Mouse (Mus musculus): Measurements from ENCODE around the gene Kcnj10. TPM values are rescaled to one million over a fixed set of nuclear protein-coding genes. Genes with fewer than 3 reads are reported as not detected.

Kcnj10 gene
- polyA plus RNA-seq, 1 experiment: 17.1 TPM

GRCm38 (mm10) chr1:172409431-172409830, 68.4 kb downstream of the Kcnj10 start:
- WGBS: 17% methylated on average over 5 of the region's 5 CpGs
- H3K4me3 ChIP-seq (ENCODE audit: insufficient read depth, low read depth, low read length): no peak overlapping the region
- H3K27me3 ChIP-seq (replicated peaks; ENCODE audit: control insufficient read depth, insufficient read depth, low read length): no peaks in the 10 kb centered on the region
- no peak overlapping the region for H3K27ac ChIP-seq (ENCODE audit: insufficient read depth, low read depth, low read length)
- TF ChIP-seq CTCF (conservative IDR thresholded peaks at IDR 0.05; ENCODE audit: insufficient read depth, insufficient read length, low read depth, low read length) (no peak), POLR2A (IDR thresholded peaks at IDR 0.05; ENCODE audit: low read depth, low read length) (no peak)
- no peaks in the 10 kb centered on the region for H3K36me3 ChIP-seq (ENCODE audit: control insufficient read depth, insufficient read depth, low read length)
- no peak for DNase-seq
- H3K4me1 ChIP-seq (ENCODE audit: control insufficient read depth, insufficient read depth, low read length): no peaks in the 10 kb centered on the region

- Histone ChIP-seq H3K27me3 (replicated peaks; ENCODE audit: control insufficient read depth, insufficient read depth, low read length) (no peaks in the 10 kb centered on the region), H3K36me3 (ENCODE audit: control insufficient read depth, insufficient read depth, low read length) (no peaks in the 10 kb centered on the region), H3K27ac (ENCODE audit: insufficient read depth, low read depth, low read length) (no peak overlapping the region), H3K4me1 (ENCODE audit: control insufficient read depth, insufficient read depth, low read length) (no peaks in the 10 kb centered on the region), H3K4me3 (ENCODE audit: insufficient read depth, low read depth, low read length) (no peak overlapping the region)
- DNase-seq: peak; percentile 74
- 6% methylated on average over 4 of the region's 4 CpGs for WGBS
- TF ChIP-seq POLR2A (IDR thresholded peaks at IDR 0.05; ENCODE audit: low read depth, low read length): no peak
- peak; percentile 71 for TF ChIP-seq CTCF (conservative IDR thresholded peaks at IDR 0.05; ENCODE audit: insufficient read depth, insufficient read length, low read depth, low read length)
Observed at GRCm38 (mm10) chr1:172410806-172411205, 69.8 kb downstream of the Kcnj10 start.

GRCm38 (mm10) chr1:172412204-172412603, 71.2 kb downstream of the Kcnj10 start:
- H3K36me3 ChIP-seq (ENCODE audit: control insufficient read depth, insufficient read depth, low read length): no peaks in the 10 kb centered on the region
- no peak overlapping the region for H3K27ac ChIP-seq (ENCODE audit: insufficient read depth, low read depth, low read length)
- no peak overlapping the region for H3K4me3 ChIP-seq (ENCODE audit: insufficient read depth, low read depth, low read length)
- 2% methylated on average over 5 of the region's 5 CpGs for WGBS
- no peaks in the 10 kb centered on the region for H3K4me1 ChIP-seq (ENCODE audit: control insufficient read depth, insufficient read depth, low read length)
- DNase-seq: peak; percentile 73
- TF ChIP-seq POLR2A (IDR thresholded peaks at IDR 0.05; ENCODE audit: low read depth, low read length): no peak
- TF ChIP-seq CTCF (conservative IDR thresholded peaks at IDR 0.05; ENCODE audit: insufficient read depth, insufficient read length, low read depth, low read length): peak; percentile 94
- H3K27me3 ChIP-seq (replicated peaks; ENCODE audit: control insufficient read depth, insufficient read depth, low read length): no peaks in the 10 kb centered on the region

- Histone ChIP-seq H3K36me3 (ENCODE audit: control insufficient read depth, insufficient read depth, low read length) (no peaks in the 10 kb centered on the region), H3K4me3 (ENCODE audit: insufficient read depth, low read depth, low read length) (no peak overlapping the region), H3K4me1 (ENCODE audit: control insufficient read depth, insufficient read depth, low read length) (no peaks in the 10 kb centered on the region), H3K27me3 (replicated peaks; ENCODE audit: control insufficient read depth, insufficient read depth, low read length) (no peaks in the 10 kb centered on the region), H3K27ac (ENCODE audit: insufficient read depth, low read depth, low read length) (no peak overlapping the region)
- DNase-seq: peak; percentile 36
- 81% methylated on average over 4 of the region's 4 CpGs for WGBS
- TF ChIP-seq CTCF (conservative IDR thresholded peaks at IDR 0.05; ENCODE audit: insufficient read depth, insufficient read length, low read depth, low read length): no peak
- no peak for TF ChIP-seq POLR2A (IDR thresholded peaks at IDR 0.05; ENCODE audit: low read depth, low read length)
Observed at GRCm38 (mm10) chr1:172413491-172414230, 72.7 kb downstream of the Kcnj10 start.

- no peaks in the 10 kb centered on the region for H3K36me3 ChIP-seq (ENCODE audit: control insufficient read depth, insufficient read depth, low read length)
- no peaks in the 10 kb centered on the region for H3K4me1 ChIP-seq (ENCODE audit: control insufficient read depth, insufficient read depth, low read length)
- no peak overlapping the region for H3K4me3 ChIP-seq (ENCODE audit: insufficient read depth, low read depth, low read length)
- TF ChIP-seq CTCF (conservative IDR thresholded peaks at IDR 0.05; ENCODE audit: insufficient read depth, insufficient read length, low read depth, low read length) (no peak), POLR2A (IDR thresholded peaks at IDR 0.05; ENCODE audit: low read depth, low read length) (no peak)
- H3K27ac ChIP-seq (ENCODE audit: insufficient read depth, low read depth, low read length): no peak overlapping the region
- 86% methylated on average over 6 of the region's 6 CpGs for WGBS
- no peaks in the 10 kb centered on the region for H3K27me3 ChIP-seq (replicated peaks; ENCODE audit: control insufficient read depth, insufficient read depth, low read length)
- DNase-seq: no peak
Observed at GRCm38 (mm10) chr1:172414231-172414585, 73.2 kb downstream of the Kcnj10 start.

GRCm38 (mm10) chr1:172415061-172415460, 74.1 kb downstream of the Kcnj10 start:
- H3K27ac ChIP-seq (ENCODE audit: insufficient read depth, low read depth, low read length): no peak overlapping the region
- H3K36me3 ChIP-seq (ENCODE audit: control insufficient read depth, insufficient read depth, low read length): no peaks in the 10 kb centered on the region
- WGBS: 81% methylated on average over 7 of the region's 7 CpGs
- H3K27me3 ChIP-seq (replicated peaks; ENCODE audit: control insufficient read depth, insufficient read depth, low read length): no peaks in the 10 kb centered on the region
- H3K4me3 ChIP-seq (ENCODE audit: insufficient read depth, low read depth, low read length): no peak overlapping the region
- H3K4me1 ChIP-seq (ENCODE audit: control insufficient read depth, insufficient read depth, low read length): no peaks in the 10 kb centered on the region
- DNase-seq: peak; percentile 19
- TF ChIP-seq POLR2A (IDR thresholded peaks at IDR 0.05; ENCODE audit: low read depth, low read length) (no peak), CTCF (conservative IDR thresholded peaks at IDR 0.05; ENCODE audit: insufficient read depth, insufficient read length, low read depth, low read length) (no peak)

GRCm38 (mm10) chr1:172418173-172418572, 77.2 kb downstream of the Kcnj10 start:
- TF ChIP-seq CTCF (conservative IDR thresholded peaks at IDR 0.05; ENCODE audit: insufficient read depth, insufficient read length, low read depth, low read length) (no peak), POLR2A (IDR thresholded peaks at IDR 0.05; ENCODE audit: low read depth, low read length) (no peak)
- Histone ChIP-seq H3K27ac (ENCODE audit: insufficient read depth, low read depth, low read length) (no peak overlapping the region), H3K4me3 (ENCODE audit: insufficient read depth, low read depth, low read length) (no peak overlapping the region), H3K4me1 (ENCODE audit: control insufficient read depth, insufficient read depth, low read length) (no peaks in the 10 kb centered on the region), H3K27me3 (replicated peaks; ENCODE audit: control insufficient read depth, insufficient read depth, low read length) (no peaks in the 10 kb centered on the region), H3K36me3 (ENCODE audit: control insufficient read depth, insufficient read depth, low read length) (no peaks in the 10 kb centered on the region)
- DNase-seq: no peak
- WGBS: 39% methylated on average over 6 of the region's 6 CpGs
